Mouse (Mus musculus) c-Kit-negative CD71-positive TER-119-positive erythroid progenitor cells, embryonic 14.5 days (primary cell): ENCODE measurements around the gene Atg10.

ENCODE experiments used
- DNase-seq: peaks from one replicate; pipeline ENCODE4 v3.0.0-alpha.2; 2013; ENCODE audit warnings: low read depth, low spot score

Atg10 gene

DNA sequence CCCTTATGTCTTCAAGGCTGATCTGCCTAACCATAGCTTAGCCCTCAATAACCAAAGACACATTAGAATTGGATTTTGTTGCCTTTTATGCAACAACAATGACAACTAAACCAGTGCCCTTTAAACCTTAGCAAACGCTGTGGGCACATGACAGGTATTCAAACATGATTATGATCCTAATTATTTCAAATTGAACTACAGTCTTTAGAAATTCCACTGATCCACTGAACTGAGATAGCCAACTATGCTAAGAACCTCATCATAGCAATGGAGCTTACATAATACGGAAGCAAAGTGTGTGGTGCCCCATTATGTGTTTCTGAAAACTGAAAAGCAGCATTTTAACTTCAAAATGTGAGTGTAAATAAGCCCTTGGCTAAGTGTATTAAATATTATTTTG lies 191.9 kb downstream of the Atg10 start:
- DNase-seq: no peak

DNA sequence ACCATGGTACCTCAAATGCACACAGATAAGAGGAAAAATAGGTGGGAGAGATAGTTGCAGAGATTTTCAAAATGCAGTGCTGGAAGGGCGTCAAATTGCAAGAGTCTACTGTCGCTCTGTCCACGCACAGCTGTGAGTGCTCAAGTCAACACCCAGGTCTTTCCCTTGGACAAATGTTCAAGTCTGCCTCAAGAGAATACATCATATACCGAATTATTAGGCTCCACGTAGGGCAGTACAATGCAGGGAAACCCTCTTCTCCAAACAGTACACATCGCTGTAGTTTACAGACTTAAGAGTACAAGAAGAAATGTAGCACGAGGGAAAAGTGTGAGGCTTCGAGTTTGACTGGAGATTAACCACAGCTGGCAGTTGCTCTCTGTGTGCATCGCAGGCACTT lies 200.3 kb downstream of the Atg10 start:
- DNase-seq: no peak

DNA sequence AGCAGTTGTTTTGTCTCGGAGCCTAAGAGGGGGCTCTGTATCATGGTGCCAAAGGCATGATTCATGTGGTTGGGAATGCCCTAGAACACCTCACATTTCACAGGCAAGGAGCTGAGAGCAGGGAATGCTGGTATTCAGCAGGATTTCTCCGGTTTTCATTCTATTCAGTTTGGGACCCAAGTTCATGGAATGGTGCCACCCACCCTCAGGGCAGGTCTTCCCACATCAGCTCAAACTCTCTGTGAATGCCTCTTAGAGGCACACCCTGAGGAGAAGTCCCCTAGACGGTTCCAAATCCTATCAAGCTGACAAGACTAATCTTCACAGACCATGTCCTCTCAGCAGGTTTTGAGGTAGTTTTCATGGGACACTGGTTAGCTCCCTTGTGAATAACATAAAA lies 211.9 kb downstream of the Atg10 start:
- DNase-seq: no peak

DNA sequence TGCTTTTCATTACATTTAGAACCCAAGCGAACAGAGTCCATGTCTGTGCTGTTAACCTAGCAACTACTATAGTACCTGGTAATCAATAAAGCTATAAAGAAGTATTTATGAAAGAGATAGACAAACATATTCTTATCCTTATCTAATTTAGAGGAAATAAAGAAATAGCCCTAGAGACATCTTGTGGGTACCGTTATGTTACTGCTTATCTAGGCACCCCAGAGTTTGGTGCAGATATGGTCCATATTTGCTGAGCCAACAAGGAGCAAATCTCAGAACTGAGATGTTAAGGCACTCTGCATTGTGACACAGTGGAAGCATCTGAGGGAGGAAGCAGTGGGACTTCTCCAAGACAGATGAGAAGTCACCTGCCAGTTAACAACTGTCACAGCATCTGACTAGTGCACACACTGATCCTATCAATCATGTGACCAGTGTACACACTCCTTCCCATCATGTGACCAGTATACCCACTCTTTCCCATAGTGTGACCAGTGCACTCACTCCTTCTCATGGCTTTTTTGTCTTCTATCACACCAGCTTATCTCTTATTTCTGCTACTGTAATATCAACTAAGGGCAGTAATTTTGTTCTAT lies 228.6 kb downstream of the Atg10 start:
- DNase-seq: no peak

DNA sequence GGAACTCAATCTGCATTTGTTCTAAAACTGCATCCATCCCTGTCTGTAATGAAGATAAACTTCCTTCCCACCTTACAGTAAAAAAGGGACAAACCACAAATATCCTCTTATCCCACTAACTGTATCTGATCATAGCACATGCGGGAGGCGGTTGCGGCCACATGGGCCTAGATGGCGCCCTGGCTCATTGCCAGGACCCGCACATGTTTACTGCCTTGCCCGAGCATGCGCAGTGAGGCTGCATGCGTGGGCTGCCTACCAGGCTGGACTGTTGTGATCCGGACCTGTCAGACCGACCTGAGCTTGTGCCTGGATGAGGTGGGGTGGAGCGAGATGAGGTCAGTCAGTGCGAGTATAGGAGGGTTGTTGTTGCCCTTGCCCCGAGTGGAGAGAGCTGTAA lies 230.2 kb downstream of the Atg10 start:
- DNase-seq: no peak

DNA sequence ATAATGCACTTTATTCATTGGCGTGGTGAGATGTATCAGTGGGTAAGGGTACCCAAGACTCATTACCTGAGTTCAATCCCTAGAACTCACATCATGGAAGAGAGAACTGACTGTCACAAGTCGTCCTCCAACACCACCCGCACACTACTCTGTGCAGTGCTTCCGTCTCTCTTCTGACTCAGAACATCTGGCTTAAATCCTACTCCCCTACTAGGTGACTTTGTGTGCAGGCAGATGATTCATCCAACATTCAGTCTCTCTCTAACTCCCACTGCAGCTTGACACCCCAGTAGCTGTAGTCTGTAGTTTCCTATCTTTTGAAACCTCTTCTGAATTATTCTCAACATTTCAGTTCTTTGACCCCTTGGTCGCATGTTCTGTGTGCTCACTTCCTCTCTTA lies 230.8 kb downstream of the Atg10 start:
- DNase-seq: no peak

DNA sequence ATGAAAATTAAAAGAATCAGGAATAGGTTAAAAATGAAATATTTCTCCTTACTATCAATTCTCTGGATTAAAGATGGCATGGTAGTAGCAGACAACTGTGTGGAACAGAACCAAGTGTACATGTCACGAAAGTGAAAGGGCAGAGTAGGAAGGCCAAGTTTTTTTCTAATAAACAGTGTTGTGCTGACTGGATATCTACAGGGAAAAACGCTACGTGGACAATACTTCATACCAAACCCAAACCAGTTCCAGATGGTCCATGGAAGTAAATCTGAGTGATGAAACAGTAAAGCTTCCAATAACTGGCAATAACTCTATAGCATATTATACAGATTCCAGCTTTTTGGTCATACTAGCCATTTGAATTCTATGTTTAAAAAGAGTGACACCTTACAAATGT lies 235.5 kb downstream of the Atg10 start:
- DNase-seq: no peak

DNA sequence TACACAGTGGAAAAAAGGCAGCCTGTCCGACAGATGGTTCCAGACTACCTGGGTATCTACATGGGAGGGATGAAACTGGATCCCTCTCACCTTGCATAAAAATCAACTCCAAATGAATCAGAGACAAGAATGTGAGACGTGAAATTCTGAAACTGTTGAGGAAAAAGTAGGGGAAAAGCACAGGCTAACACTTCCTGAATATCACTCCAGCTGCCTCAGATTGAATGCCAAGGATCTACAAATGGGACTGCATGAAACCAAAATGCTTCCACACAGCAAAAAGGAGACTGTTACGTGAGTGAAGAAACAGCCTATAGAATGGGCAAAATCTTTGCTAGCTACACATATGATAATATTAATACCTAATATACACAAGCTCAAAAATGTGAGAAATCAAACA lies 238.4 kb downstream of the Atg10 start:
- DNase-seq: no peak

DNA sequence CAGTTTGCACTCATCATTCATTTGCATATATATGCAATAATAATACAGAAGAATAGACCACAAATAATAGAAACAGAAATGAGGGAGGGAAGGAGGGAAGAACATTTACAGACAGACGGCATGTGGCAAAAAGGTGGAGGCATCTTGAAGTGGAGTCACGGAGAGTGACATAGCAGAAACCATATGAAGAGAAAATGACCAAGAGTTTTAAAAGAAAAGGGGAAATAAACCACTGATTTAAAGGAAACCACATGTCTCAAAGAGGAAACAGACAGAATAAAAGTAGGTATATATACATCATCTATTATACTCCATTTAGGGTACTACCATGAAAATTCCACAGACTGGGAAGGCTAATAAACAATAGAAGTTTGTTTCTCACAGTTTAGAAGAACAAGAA lies 239.7 kb downstream of the Atg10 start:
- no peak for DNase-seq

DNA sequence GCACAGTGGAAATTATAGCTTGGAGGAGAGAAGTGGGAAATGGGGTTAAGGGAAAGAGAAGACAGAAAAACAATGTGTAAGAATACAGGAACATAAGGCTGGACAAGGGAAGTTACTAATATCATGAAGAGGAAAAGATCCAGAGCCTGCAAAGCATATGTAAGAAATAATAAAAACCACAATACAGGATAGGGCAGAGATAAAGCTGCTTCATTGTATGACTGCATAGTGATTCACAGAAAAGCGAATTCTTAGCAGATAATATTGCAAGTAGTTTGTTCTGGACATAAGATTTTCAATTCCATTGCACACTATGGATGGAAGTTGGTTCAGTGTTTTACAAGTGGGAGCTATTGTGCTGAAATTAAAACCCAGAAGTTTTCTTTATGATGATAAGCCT lies 242.0 kb downstream of the Atg10 start:
- no peak for DNase-seq

DNA sequence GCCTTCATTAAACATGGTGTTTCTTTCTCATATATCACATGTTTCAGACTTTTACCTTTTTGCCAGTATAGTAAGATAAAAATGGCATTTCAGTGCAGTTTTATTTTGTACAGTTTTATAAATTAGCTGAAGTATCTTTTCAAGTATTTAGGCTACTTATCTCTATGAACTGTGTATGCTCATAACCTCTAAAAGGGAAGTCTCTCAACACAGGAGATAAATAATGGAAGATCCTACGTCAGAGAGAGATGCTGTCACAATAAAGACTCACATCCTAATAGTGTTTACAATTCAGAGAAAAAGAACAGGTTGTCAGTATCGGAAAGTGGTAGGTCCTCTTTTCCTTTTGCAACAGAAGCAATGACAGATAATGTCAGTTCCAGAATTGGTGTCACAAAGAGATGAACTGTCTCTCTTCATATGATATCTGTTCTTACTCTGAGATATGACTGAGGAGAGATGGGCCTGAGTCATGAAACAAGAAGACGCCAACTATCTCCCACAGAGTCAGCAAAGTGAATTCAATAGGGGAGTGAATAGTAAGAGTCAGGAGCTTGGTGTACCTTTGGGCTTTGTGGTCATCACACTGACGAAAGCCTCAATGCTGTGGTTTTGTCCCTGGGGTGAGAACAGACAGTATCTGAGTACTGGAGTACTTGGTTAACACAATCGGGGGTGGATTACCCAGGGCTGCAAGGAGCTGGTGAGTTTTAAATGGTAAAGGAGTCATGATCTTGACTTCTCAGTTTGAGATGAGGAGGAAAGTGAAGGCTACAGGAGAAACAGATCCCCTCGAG lies 242.7 kb downstream of the Atg10 start:
- DNase-seq: no peak

DNA sequence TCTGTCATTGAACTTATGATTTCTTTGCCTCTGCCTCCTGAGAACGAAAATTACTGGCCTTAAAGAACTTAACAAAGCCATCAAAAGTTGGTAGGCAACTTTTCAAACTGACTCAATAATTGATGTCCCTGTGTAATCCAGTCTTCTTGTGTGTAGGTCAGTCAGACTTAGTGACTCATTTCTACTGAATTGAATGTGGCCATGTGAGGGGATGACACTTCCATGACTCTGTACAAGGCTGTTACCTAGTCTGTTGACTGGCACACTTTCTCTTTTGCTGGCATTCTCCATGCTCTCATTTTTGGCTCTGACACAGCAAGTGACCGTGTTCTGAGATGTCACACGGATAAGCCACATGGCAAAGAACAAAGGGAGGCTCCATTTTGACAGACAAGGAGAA lies 246.7 kb downstream of the Atg10 start:
- no peak for DNase-seq

DNA sequence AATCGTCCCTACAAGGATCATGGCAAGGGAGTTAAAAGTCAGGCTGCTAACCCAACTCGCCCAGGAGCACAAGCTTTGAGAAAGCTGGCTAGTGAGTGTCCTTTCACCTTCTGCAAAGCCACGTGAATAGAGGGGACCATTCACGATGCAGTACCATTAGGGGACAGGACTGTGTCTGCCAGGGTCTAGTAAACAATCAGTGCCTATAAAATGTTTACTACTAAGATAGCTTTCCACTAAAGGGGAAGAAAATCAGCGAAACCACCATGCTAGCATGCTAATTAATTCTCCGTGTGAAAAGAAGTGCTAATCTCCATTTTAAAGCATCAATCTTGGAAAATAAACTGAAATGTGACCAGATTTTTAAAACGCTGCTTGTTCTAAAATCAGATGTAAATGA lies 250.4 kb downstream of the Atg10 start:
- DNase-seq: no peak

DNA sequence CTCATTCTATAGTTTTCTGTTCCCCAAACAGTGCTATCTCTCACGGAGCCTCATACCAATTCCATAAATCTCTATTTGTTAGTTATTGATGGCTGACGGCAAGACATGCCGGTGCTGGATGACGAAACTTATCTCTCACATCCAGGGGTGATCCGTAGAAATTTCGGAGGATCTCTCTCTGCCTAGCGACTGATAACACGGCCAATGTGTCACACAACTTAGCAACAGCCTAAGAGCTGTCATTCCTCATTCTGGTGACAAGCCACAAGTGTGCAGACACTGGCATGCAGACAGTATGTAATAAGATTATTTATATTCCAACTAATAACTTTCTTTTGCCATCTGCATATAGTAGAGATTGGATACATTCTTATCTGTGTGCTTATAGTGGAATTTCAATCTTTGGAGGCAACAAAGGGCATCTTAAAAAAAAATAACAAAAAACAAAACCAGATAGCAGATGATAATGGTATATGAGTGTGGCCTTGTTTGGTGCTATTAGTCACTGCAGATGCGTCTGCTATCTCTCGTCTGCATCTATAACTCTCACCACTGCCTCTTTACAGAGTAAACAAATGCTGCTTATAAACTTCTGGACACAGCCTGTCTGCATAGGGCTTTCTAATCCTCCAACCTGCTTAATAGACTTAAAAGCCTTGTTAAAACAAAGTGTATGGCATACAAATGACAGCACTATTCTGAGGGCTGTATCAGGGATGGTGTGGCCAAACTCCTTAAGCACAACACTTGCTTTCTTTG lies 253.3 kb downstream of the Atg10 start:
- DNase-seq: no peak

DNA sequence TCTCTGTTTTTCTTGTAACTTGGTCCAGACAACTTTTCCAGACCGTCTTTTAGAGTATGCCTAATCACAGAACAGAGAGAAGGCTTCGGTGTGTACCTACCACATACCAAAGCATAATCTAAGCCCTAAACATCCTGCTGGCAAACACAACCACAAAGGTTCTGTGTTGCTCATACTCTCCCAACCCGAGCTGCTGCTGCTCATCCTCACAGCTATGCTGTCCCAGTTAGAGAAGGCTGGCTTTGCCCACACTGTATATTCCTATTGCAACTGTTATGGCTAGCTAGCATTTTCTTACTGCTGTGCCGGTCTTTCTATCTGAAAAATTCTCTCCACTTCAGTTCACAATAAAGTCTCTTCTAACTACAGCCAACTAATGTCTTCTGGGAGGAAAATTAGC lies 254.8 kb downstream of the Atg10 start:
- no peak for DNase-seq

DNA sequence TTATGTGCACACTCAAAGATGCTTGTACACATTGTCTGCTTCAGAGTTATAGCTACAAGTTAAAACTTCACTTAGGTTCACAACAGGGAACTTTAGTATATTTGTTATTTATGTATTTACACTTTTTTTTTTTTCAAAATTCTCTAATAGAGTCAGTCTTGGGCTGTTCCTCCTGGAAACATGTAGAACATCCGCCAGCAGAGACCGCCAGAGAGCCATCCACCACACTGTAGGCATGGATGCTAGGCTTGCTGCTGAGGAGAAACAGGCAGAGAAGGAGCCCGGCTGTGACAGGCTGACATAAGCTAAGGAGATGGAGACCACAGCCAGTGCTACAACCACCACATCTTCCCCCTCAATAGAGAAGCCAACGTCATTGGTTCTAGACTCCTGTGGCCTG lies 256.3 kb downstream of the Atg10 start:
- no peak for DNase-seq

DNA sequence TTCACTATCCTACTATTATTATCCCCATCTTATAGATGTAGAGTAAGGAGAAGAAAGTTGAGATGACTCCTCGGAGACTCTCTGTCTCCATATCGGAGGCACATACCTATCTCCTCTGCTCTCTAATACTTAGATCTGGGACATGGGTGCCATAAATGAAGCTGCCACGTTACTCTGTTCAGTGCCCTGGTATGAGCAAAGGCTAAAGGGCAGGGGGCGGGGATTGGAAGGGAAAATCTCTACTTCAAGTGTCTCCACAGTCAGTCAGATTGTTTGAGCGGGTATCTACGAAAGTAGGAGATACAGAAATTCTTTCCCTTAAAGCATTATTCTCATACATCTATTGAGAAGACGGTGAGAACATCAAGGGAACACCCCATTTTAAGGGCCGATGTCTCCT lies 257.8 kb downstream of the Atg10 start:
- no peak for DNase-seq

DNA sequence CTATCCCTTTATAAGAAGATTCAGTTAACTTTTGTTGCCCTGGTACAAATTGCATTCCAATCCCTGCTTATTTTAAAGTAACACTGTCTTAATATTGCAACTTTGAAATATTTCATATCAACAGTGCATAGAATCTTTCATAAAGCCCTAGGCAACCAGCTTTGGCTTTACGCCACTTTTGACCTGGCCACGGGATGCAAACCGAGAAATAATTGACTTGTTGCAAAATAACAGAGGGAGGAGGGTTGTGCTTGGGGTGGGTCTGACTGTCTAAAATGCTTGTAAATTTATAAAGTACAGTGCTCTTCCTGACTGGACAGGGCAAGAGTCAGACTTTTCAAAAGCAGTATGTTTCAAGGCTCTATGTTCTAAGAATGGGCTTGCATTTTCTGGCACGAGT lies 259.3 kb downstream of the Atg10 start:
- no peak for DNase-seq

DNA sequence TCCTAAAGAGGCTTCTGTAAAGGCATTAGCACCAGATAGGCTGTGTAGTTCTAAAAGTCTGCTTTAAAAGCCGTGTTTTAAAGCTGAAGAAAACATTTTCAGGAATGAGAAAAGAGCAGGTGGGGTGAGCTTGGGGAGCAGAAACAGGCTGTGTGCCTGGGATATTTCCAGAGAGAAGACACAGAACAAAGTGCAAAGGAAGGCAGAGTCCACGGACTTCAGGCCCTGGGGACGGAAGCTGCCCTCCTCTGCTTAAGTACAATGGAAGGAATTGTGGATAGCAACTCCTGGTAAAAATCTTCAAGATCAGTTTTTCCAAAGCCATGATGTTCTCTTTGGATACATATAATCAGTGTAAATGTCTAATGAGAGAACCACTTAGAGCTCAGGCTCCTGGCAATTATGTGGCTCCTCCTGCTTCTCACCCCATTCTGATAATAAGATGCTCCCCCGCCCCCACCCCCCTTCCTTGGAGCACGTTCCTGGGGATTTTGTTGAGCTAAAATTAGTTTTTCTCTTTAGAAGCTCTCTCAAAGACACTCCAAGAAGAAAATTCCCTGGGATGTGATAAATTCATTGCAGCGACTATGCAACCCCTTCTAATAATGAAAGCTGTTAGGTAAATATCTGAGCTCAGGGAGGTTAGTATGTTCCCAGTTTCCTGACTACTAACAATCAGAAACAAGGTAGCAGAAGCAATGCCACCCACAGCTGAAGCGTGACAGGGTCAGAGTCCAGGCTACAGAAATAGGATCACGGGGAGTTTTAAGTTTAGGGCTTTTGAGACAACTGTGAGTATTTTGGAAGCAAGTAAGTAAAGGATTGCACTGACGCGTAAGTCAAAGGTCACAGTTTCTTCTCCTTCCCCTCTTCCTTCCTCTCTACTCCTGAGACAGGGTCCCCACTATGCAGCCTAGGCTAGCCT lies 260.7 kb downstream of the Atg10 start:
- no peak for DNase-seq

DNA sequence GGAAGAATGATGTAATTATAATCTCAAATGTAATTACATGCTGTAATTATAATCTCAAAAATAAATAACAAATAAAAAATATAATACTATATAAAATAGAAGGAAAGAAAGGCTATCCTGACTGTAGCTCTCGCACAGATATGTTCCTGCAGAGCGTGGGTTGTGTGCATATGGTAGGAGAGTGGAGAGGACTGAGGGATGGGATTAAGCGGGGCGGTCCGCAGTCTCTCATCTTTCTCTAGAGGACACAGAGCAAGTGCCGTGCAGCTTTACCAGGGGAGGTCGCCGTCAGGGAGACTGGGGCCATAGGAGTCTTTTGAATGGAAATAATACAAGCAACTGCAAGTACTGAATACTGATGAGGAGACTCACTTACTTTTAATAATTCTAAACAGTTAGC lies 263.2 kb downstream of the Atg10 start:
- DNase-seq: no peak

DNA sequence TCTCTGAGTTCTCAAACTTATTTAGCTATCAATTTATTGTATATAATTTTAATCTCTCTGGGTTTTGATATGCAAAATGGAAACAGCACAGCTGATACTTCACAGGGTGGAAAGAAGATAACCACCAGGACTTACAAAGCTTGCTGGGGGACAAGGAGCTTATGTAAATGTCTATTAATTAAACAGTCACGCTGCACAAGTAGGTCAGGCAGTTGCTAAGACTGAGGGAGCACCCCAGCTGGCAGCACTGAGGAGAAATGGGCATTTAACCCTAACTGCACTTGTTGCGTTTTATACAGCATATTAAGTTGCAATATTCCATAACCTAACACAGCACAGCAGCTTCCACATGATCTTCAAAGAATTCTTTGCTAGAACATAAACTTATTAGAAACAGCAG lies 264.9 kb downstream of the Atg10 start:
- DNase-seq: no peak

DNA sequence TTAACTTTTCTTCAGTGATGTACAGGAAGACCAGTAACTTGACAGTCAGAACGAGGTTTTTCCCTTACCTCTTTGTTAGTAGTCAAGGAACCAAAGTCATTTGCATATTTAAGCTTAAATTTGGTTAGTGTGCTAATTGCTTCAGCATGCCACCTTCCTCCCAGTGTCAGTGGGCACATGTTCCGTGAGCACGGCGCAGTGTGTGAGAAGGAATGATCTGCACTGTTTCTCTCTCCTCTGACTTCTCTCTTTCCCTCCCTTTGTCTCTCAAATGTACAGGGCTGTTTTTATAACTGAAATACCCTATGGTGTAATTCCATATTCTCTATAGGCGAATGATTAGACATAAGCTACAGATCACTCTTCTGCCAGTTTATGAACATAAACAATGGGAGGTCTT lies 284.2 kb downstream of the Atg10 start:
- DNase-seq: no peak
